Mouse (Mus musculus) naive thymus-derived CD4-positive, alpha-beta T cell, adult 5 months (primary cell): Measurements from ENCODE around the gene Olfr71. TPM values are rescaled to one million over a fixed set of nuclear protein-coding genes. Genes with fewer than 3 reads are reported as not detected.

Source experiments
- polyA plus RNA-seq: library from polyadenylated mRNA; unstranded; fragments of 100-300 nt; shearing (Covaris generic); gene quantifications from one replicate; pipeline ENCODE4 v1.2.1, GENCODE M21; 2017

Gene Olfr71
- not detected for polyA plus RNA-seq

DNA sequence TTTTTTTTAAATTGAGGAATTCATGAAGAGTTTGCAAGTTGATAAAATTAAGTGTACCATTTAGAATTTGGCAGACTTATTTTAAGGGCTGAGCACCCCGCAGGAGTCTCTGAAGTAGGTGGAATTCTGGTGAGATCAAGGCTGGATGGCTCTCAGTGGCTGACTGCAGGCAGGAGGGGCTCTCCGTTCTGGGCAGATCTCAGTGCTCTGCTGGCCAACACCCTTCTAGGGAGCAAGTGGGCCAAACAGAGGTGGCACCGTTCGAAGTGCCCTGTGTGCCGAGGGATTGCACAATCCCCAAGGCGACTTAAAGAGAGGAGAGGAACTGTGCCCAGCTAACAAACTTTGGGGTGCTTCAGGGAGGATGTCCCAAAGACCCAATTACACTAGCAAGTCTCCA lies at the start of gene Olfr71:
Gene Olfr71, minus strand, starts transcription at position 387 of the 400 bp plus-strand sequence.

DNA sequence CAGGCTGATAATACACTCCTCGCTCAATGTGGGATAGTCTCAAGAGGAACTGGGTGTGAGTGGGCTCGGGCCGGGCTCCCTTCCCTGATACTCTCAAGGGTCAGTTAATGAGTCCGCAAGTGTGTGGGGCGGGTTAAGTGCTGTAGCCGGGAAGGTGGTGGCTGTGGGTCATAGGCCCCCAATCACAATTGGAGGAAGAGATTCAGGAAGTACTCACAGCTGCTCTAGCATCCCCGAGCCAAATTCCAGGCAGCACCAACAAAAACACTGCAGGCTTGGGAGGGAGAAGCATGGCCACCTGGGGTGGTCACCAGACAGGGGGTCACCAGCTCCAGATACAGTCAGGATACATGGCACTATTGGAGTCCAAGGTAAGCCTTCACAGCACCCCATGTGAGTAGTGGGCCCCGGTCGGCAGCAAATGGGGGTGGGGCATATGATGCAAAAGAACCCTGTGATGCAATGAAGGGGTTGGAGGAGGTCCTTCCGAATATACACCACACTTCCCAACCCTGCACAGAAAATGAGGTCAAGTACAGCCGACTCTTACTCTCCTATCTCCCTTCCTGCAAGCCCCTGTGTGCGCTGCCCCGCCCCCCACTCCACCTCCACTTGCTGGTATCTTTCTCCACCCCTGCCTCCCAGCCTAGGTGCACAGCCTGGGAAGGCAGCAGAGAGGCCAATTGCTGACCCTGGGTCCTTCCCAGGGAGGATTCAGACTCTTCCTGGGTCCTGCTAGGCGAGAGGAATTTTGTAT lies 19.9 kb upstream of the Olfr71 start, which contains the start of gene Spaar:
Gene Spaar, plus strand, starts transcription at position 241 of the 757 bp plus-strand sequence.

DNA sequence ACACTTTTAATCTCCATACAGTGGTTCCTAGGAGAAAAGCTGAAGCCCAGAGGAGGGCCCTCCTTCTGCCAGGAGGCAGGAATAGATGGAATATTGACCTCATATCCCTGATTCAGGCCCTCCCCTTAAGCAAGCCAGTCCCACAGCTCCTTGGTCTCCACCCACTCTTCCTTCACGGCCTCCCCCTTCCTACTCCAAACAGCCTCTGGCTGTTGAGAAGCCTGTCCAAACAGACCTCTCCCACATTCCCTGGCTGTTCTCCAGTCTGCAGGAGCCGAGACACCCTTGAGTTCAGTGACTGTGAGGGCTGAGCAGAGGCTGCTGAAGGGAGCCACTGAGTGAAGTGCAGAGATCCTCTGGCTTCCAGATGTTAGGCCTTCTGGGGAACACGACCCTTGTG lies 16.9 kb upstream of the Olfr71 start, which contains the start of gene Hrct1:
Gene Hrct1, plus strand, starts transcription at position 194 of the 400 bp plus-strand sequence.

DNA sequence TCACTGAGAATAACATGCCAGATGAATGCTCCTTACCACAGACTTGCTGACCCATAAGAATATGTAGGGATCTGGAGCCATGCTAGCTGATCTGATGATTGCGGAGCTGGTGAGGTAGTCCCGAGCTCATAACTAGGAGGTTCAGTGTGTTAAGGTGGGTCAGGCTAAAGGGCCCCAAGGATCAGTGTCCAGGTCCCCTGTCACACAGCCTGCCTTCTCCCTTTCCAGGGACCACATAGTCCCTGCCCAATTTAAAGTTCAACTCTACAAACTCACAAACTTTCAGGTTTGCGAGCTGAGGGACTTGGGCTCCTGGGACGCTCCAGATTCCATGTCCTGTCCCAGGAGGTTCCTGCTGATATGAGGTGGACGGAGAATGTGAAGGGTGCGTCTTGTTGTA lies 9.3 kb downstream of the Olfr71 start, which contains the start of gene Olfr70:
Gene Olfr70, minus strand, starts transcription at position 101 of the 400 bp plus-strand sequence.

DNA sequence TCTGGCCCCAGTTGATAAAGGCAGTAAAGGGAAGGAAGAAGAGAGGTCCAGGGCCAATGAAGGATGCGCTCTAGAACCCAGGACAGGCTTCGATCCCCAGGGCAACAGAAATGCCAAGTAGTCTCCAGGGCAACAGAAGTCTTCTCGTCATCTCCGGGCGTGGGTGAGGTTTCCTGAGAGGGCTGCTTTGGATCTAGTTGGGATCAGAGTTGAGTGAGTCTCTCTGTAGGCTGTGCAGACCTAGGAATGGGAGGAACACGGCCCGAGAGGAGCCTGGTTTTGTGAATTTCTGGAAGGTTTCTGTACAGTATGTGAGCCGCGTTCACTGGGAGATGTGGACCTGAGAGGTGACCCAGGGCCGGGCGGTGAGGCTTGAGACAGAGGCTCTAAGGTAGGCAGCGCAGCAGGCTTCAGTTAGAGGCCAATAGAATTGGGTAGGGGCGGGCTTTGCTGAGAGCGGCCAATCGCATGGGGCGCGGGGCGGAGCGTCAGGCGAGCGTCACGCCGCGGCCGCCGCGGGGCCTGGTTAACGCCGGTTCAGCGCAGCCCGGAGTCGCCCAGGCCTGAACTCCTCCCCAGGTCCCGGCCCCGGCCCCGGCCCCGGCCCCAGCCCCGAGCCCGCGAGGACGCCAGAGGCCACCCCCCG lies 41.1 kb downstream of the Olfr71 start, which contains the start of the genes Tmem8b and Fam221b:
Gene Tmem8b, plus strand, starts transcription at position 190 of the 646 bp plus-strand sequence.
Gene Fam221b, minus strand, starts transcription at position 364 of the 646 bp plus-strand sequence.

DNA sequence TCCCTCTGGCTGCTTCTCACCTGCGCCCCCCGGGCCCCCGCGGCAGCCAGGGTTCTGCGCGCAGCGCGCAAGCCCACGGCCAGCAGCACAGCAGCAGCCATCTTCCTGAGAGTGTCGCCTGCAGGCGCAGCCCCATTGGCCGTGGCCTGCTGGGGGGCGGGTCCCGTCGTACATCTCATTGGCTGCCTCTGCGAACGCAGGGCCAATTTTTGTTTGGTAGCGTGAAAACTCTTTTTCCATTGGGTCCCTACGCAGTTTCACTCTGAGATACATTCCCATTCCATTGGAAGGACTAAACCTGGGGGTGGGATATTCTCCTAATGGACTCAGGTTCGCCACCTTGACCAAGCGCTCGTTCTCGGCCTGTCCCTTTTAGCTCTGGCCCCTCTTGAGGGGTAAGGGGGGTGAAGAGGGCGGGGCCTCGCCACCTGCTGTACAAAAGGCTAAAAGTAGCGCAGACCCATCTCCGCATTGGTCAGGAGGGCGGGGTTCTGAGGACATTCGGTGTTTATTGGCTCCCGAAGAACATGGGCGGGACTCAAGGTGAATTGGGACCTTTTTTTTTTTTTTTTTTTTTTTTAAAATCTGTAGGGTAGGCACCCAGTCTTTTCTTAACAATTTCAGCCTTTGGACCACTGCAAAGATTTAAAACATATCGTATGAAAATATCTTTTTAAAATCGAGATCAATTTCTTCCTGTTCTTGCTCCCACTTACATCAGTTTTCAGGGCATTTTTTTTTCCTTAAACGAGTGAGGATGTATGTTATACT lies 53.5 kb downstream of the Olfr71 start, which contains the start of gene Hint2:
Gene Hint2, minus strand, starts transcription at position 128 of the 771 bp plus-strand sequence.

Other genes starting within 250 kb of the Olfr71 start
- gene Sit1, start 226.5 kb downstream of the Olfr71 start, polyA plus RNA-seq, result 102 TPM
- 52.6 TPM for gene Ccdc107, start 217.4 kb downstream of the Olfr71 start, polyA plus RNA-seq
- 6.2 TPM for gene Arhgef39, start 210.6 kb downstream of the Olfr71 start, polyA plus RNA-seq
- gene Car9, start 203.3 kb downstream of the Olfr71 start, polyA plus RNA-seq, result 0.42 TPM
- not detected for gene Tpm2, start 186.5 kb downstream of the Olfr71 start, polyA plus RNA-seq
- 82.1 TPM for gene Creb3, start 147.9 kb downstream of the Olfr71 start, polyA plus RNA-seq
- 240 TPM for gene Tln1, start 147.6 kb downstream of the Olfr71 start, polyA plus RNA-seq
- gene Rgp1, start 131.5 kb downstream of the Olfr71 start, polyA plus RNA-seq, result 9.6 TPM
- gene Gba2, start 131.4 kb downstream of the Olfr71 start, polyA plus RNA-seq, result 39.8 TPM
- gene Msmp, start 125.8 kb downstream of the Olfr71 start, polyA plus RNA-seq, result 2.4 TPM
- not detected for gene Npr2, start 78.3 kb downstream of the Olfr71 start, polyA plus RNA-seq
- gene Spag8, start 56.7 kb downstream of the Olfr71 start, polyA plus RNA-seq, result not detected
- 37.8 TPM for gene Hint2, start 53.8 kb downstream of the Olfr71 start, polyA plus RNA-seq
- 1.2 TPM for gene Tmem8b, start 41.3 kb downstream of the Olfr71 start, polyA plus RNA-seq
- gene Fam221b, start 41.1 kb downstream of the Olfr71 start, polyA plus RNA-seq, result 0.96 TPM
- gene Olfr70, start 9.4 kb downstream of the Olfr71 start, polyA plus RNA-seq, result not detected
- not detected for gene Hrct1, start 16.9 kb upstream of the Olfr71 start, polyA plus RNA-seq
- gene Spaar, start 19.8 kb upstream of the Olfr71 start, polyA plus RNA-seq, result not detected
- not detected for gene Olfr159, start 60.8 kb upstream of the Olfr71 start, polyA plus RNA-seq
- gene Olfr156, start 113.6 kb upstream of the Olfr71 start, polyA plus RNA-seq, result not detected
- gene Olfr157, start 129.9 kb upstream of the Olfr71 start, polyA plus RNA-seq, result 0.06 TPM
- gene Olfr155, start 141.3 kb upstream of the Olfr71 start, polyA plus RNA-seq, result not detected
- gene Reck, start 165.3 kb upstream of the Olfr71 start, polyA plus RNA-seq, result 3.4 TPM
- 59.7 TPM for gene Glipr2, start 247.1 kb upstream of the Olfr71 start, polyA plus RNA-seq